Mouse (Mus musculus) thymus, adult 2 months (tissue): ENCODE measurements around the gene Samd4b. TPM values are rescaled to one million over a fixed set of nuclear protein-coding genes. Genes with fewer than 3 reads are reported as not detected.
A peak's percentile ranks its signal among the peaks of the same experiment; 100 is the strongest.

Experiments
- DNase-seq: peaks from one replicate; pipeline ENCODE4 v3.0.0; 2021
- H3K27ac ChIP-seq: fragments of 200-500 bp; 2 replicates; pipeline ENCODE4 v1.5.1; 2012; ENCODE audit warnings: low read length, control low read depth; ENCODE audit not compliant: control insufficient read depth, insufficient read depth
- H3K27me3 ChIP-seq: fragments of 200-500 bp; 2 replicates; pipeline ENCODE4 v1.6.1; 2012; ENCODE audit warnings: mild to moderate bottlenecking, low read length, moderate library complexity, mixed read lengths; ENCODE audit not compliant: control insufficient read depth, insufficient read depth
- H3K36me3 ChIP-seq: fragments of 200-500 bp; 2 replicates; pipeline ENCODE4 v1.6.1; 2012; ENCODE audit warnings: mild to moderate bottlenecking, low read length, moderate library complexity; ENCODE audit not compliant: control insufficient read depth, insufficient read depth
- H3K4me1 ChIP-seq: fragments of 200-500 bp; replicated peaks from 2 replicates; pipeline ENCODE4 v1.6.1; 2012; ENCODE audit warnings: low read length; ENCODE audit not compliant: control insufficient read depth, insufficient read depth
- H3K4me3 ChIP-seq: fragments of 200-500 bp; 2 replicates; pipeline ENCODE4 v1.5.1; 2012; ENCODE audit warnings: mild to moderate bottlenecking, low read length, control low read depth, moderate library complexity; ENCODE audit not compliant: control insufficient read depth, insufficient read depth
- CTCF ChIP-seq: fragments of 200-500 bp; IDR thresholded peaks from 2 replicates; pipeline ENCODE4 v1.5.1; 2012; ENCODE audit warnings: mild to moderate bottlenecking, control low read depth, low read length, moderate library complexity, borderline replicate concordance; ENCODE audit not compliant: control insufficient read depth, poor library complexity, insufficient read depth; ENCODE audit errors: extremely low read depth
- POLR2A ChIP-seq: fragments of 200-500 bp; IDR thresholded peaks from 2 replicates; pipeline ENCODE4 v1.6.1; 2012; ENCODE audit warnings: mild to moderate bottlenecking, low read length, control low read depth, moderate library complexity; ENCODE audit not compliant: control insufficient read depth, poor library complexity, insufficient read depth; ENCODE audit errors: extremely low read depth
- WGBS: fragments of 180-500 bp; shearing (Covaris S2); methylation state at CpG from one replicate; pipeline ENCODE4 v1.1.7; 2018; 5-methylcytosine and 5-hydroxymethylcytosine counted together
- polyA plus RNA-seq: library from polyadenylated mRNA; depleted of rRNA; stranded (reverse); fragments of >200 nt; gene quantifications from 2 replicates; pipeline ENCODE4 v1.2.3, GENCODE M21; 2012

The Samd4b gene
- polyA plus RNA-seq, 1 experiment = 118 TPM

DNA sequence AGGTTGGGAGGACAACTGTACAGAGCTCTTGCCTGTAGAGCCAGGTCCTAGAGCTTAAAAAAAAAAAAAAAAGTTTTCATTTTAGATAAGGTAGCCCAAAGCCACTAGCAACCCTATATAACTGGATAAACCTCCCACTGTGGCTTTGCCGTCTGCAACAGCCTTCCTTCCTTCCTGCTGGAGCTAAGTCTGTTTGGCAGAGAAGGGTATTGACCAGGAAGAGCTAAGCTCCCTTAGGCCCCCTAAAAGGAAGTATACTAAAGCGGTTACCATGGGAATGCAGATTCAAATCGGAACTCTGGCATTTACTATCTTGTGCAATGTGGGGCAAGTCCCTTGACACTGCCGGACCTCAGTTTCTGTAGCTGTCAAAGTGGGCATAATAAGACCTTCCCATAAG is 155.3 kb downstream of the Samd4b start:
- no peak for TF ChIP-seq POLR2A
- no peak for TF ChIP-seq CTCF
- H3K4me3 ChIP-seq = no peak overlapping the region
- H3K4me1 ChIP-seq = peaks cover 17% of the 10 kb centered on the region
- H3K27ac ChIP-seq = no peak overlapping the region
- WGBS = 11% methylated on average over 4 of the region's 4 CpGs
- H3K27me3 ChIP-seq = no peaks in the 10 kb centered on the region
- H3K36me3 ChIP-seq = peaks cover 26% of the 10 kb centered on the region
- no peak for DNase-seq

DNA sequence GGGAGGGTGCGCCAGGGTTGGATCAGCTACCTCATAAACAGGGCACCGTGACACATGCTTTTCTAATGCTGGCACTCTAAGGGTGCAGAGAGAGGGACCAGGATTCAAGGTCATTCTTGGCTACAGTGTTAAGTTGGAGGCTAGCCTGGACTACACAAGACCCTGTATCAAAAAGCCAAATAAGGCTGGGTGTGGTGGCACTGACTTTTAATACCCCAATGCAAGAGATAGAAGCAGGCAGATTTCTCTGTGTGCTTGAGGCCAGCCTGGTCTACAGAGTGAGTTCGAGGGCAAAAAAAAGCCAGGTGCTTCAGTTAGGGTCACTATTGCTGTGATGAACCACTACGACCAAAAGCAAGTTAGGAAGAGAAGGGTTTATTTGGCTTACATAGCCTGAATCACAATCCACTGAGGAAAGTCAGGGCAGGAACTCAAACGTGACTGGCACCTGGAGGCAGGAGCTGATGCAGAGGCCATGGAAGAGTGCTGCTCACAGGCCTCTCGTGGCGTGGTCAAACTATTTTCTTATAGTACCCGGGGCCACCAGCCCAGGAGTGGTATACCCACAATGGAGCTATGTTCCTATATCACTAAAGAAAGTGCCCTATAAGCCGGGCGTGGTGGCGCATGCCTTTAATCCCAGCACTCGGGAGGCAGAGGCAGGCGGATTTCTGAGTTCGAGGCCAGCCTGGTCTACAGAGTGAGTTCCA is 156.0 kb downstream of the Samd4b start:
- H3K27ac ChIP-seq = peak overlapping the region; percentile 90
- WGBS = 38% methylated on average over 14 of the region's 14 CpGs
- H3K4me3 ChIP-seq = peak overlapping the region; percentile 89
- peaks cover 21% of the 10 kb centered on the region; the same call in 1 of the 2 replicates for H3K36me3 ChIP-seq
- peaks cover 23% of the 10 kb centered on the region for H3K4me1 ChIP-seq
- H3K27me3 ChIP-seq = no peaks in the 10 kb centered on the region
- no peak for TF ChIP-seq CTCF
- no peak for TF ChIP-seq POLR2A
- no peak for DNase-seq

- no peaks in the 10 kb centered on the region for H3K27me3 ChIP-seq
- TF ChIP-seq POLR2A = peak; percentile 91
- no peak for TF ChIP-seq CTCF
- peak overlapping the region; percentile 89 for H3K4me3 ChIP-seq
- peaks cover 23% of the 10 kb centered on the region for H3K4me1 ChIP-seq
- H3K27ac ChIP-seq = peak overlapping the region; percentile 97
- DNase-seq = peak; percentile 85
- WGBS = 0% methylated on average over 2 of the region's 2 CpGs
- H3K36me3 ChIP-seq = peaks cover 17% of the 10 kb centered on the region; the same call in 1 of the 2 replicates
Measured at GRCm38 (mm10) chr7:28440739-28441138, 157.2 kb downstream of the Samd4b start.

GRCm38 (mm10) chr7:28438771-28439170 is 159.2 kb downstream of the Samd4b start:
- DNase-seq = no peak

DNA sequence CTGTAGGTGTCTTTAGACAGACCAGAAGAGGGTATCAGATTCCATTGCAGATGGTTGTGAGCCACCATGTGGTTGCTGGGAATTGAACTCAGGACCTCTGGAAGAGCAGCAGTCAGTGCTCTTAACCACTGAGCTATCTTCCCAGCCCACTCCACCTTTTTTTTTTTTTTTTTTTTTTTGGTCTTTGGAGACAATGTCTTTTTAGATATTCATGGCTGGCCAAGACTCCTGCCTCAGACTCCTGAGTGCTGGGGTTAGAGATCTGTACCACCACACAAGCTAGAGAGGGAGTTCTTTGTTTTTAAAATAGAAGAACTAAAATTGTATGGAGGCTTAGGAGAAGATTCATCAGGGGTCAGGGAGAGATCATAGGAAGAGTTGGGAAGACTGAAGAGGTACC is 160.0 kb downstream of the Samd4b start:
- no peak overlapping the region for H3K27ac ChIP-seq
- no peak for DNase-seq
- H3K27me3 ChIP-seq = no peaks in the 10 kb centered on the region
- no peak for TF ChIP-seq CTCF
- TF ChIP-seq POLR2A = no peak
- H3K36me3 ChIP-seq = no peaks in the 10 kb centered on the region
- peaks cover 24% of the 10 kb centered on the region for H3K4me1 ChIP-seq
- no peak overlapping the region for H3K4me3 ChIP-seq

More at GRCm38 (mm10) chr7:28438771-28439170, 159.2 kb downstream of the Samd4b start:
- Histone ChIP-seq H3K4me3 (no peak overlapping the region), H3K27ac (peak overlapping the region; percentile 87), H3K4me1 (peaks cover 24% of the 10 kb centered on the region), H3K27me3 (no peaks in the 10 kb centered on the region), H3K36me3 (no peaks in the 10 kb centered on the region)
- TF ChIP-seq CTCF = no peak
- WGBS = 19% methylated on average over 2 of the region's 2 CpGs

GRCm38 (mm10) chr7:28436932-28437570 is 160.9 kb downstream of the Samd4b start, which contains the start of gene Gmfg:
Gene Gmfg, plus strand, starts transcription at chr7:28437447.
- Histone ChIP-seq H3K36me3 (no peaks in the 10 kb centered on the region), H3K27ac (peak within 1 kb of the TSS; percentile 77), H3K4me1 (peaks cover 22% of the 10 kb centered on the region), H3K4me3 (peak within 1 kb of the TSS; percentile 65), H3K27me3 (no peaks in the 10 kb centered on the region)
- peak; percentile 85 for DNase-seq
- TF ChIP-seq POLR2A (peak; percentile 23; the same call in 1 of the 2 replicates), CTCF (no peak; the same call in 1 of the 2 replicates)
- 12% methylated on average over 16 of the region's 16 CpGs for WGBS
